Mouse (Mus musculus): ENCODE results near the gene Pdxdc1.

The Pdxdc1 gene

DNA sequence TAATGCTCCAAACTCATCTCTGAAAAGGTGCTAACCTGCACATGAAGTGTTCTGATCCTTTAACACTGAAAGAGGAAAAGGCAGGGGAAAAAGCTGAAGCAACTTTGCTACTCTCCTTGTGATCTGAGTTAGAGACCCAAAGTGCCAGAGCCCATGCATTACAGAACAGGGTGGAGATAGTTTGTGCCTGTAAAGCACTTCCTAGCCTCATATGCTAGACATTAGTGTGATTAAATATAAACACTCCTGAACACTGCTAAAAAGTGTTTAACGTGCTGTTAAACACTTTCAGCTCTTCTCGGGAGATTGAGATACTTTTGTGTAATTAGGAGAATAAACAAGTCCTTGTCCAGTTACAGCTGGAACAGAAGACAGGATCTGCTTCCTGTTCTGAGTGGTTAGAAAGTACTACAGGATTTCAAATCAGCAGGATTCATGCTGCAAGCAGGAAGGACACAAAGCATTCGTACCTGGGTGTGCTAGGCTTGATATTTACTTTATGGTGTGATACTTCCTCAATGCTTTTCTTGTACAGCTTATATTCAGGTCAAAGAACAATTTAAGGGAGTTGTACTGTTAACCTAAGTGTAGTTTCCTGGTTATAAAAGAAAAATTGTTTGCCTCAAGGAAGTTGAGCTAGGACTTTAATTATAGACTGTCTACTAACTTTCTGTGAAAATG lies 19.7 kb downstream of the Pdxdc1 start:
- no peak for DNase-seq

DNA sequence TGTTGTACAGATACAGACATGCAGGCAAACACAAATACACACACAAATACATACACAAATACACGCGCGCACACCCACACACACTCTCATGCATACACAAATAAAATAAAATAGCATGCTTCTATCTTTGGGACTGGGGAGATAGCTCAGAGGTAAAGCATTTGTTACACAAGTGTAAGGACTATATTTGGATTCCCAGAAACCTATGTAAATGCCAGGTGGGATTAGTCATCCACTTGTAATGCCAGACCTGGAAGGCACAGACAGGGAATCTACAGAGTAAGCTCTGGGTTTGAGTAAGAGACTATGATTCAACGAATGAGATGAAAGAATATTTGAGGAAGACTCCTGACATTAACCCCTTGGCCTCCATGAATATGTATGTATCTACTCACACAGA lies 27.4 kb downstream of the Pdxdc1 start:
- peak in 1 of 2 experiments; percentile 13 for DNase-seq

DNA sequence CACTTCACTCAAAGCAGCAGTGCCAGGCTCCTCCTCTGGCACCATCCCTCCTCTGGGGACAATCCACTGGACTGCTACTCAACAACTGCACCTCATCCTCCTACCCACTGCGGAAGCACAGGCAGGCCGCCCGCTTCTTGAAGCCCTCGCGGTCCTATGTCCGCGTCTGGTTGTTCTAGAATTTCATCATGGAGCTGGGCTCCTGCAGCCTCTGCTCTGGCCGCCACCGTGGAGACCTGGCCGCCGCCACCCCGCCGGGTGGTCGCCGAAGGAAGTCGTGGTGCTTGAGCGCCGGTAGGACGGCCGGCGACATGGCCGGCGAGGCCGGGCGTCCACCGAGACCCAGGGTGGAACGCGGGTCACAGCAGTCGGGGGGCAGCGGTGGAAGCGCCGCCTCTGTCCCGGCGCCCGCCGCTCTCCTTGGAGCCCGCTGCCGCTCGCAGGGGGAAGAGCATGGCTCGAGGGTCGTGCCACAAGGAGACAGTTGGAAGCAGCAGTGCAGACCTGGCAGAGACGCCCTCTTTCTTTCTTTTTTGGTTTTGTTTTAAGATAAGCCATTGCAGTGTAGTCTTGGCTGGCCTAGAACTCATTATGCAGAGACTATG lies 34.9 kb downstream of the Pdxdc1 start:
- peak in 1 of 2 experiments; percentile 2 for DNase-seq

DNA sequence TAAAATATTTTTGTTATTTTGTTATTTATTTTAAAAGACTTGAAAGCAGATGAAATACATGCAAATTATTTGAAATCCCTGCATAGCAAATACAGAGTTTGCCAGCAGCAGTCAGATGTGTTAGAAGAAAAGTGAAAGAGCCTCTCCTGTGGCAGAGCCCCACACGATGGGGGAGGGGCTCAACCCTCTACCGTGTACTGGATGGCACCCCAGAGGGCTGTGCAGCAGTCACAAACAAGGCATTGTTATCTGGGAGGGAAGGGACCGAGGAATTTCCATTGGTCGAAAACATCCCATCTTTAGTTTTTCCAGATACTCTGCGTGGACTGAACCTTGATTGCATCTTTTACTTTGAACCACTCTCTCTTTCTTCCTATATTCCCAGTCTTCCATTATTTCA lies 35.5 kb downstream of the Pdxdc1 start:
- DNase-seq = peak; percentile 5 to 8

DNA sequence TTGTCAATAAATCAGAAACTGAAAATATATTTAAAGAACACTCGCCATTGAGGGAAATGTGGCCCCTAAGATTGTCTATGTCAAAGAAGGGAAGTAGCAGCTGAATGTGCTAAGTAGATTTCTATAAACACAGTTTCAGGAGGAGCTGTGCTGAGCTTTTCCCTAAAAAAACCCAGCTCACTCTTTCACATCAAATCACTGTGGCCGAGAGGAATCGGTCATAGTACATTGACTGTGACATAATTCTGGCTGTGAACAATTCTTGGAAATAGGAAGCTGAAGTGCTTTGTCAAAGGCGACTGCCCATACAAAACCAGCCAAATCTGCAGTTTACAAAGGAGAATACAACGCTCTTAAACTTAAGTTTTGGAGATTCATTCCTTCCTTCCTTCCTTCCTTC lies 36.3 kb downstream of the Pdxdc1 start:
- DNase-seq = no peak

DNA sequence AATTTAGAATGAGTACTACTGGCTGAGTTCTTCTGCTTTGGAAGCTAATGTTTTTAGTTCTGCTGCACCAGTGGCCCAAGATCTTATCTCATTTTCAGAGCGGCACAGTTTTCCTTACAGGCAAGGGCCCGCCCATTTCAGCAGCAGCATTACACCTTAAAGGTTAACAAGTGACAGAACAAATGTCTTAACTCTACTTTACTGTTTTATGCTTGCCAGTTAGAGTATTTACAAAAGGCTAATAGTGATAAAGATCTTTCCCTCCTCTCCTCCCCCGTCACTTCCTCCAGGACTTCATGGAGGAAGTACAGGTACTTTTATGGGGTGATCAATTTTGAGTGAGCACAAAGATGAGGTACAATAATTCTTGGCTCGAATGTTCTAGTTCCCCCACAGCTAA lies 36.9 kb downstream of the Pdxdc1 start:
- no peak for DNase-seq

DNA sequence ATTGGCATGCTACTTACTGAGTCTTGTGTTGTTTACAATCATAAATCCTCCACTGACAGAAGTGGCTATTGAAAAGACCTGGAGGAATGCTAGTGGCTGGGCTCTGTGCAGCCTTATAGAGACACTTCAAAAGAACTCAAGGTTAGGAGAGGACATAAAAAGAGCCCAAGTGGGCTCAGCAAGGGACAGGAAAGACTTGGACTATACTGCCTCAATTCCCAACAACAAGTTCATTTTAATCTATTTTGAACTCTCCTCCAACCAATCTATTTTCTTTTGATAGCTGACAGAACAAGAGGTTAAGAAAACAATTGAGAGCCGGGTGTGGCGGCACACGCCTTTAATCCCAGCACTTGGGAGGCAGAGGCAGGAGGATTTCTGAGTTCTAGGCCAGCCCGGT lies 49.0 kb downstream of the Pdxdc1 start:
- DNase-seq = no peak

DNA sequence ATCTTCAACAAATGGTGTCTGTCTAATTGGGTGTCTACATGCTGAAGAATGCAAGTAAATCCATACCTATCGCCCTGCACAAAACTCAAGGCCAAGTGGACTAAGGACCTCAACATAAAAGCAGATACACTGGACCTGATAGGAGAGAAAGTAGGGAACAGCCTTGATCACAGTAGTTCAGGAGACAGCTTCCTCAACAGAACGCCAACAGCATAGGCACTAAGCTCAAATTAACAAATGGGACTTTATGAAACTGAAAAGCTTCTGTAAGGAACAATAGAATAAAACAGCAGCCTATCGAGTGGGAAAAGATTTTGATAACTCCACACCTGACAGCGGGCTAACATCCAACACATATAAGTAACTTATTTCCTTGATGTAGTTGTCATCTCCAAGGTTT lies 51.5 kb downstream of the Pdxdc1 start:
- DNase-seq = no peak

DNA sequence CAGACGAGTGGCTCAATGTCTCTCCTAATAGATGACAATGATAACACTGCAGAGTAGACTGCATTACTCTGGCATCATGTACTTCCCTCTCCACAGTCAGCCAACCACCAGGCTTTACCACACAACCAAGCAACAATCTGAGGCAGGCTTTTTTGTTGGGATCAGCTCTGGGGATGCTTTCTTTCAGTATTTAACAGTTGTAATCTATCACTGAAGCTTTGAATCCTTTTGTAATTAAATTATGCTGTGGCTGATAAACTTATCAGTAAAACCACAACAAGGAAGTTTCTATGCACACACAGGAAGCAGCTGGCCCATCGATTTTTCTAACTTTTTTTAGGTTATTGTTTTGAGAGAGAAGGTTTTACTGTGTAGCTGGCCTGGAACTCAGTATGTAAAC lies 54.6 kb downstream of the Pdxdc1 start:
- no peak for DNase-seq

DNA sequence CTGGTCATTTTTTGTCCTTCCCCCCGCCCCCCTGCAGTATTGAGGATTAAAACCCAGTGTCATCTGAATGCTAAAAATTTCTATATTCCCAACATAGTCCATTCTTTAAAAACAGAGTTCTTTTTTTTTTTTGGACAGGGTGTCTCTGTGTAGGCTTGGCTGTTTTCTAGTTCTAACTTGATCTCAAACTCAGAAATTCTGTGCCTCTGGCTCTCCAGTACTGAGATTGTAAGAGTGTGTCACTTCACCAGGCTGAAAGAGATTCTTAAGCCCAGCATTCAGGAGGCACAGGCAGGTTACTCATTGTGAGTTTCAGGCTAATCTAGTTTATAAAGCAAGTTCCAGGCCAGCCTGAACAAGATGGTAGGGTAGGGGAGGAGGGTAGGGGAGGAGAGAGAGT lies 56.3 kb downstream of the Pdxdc1 start:
- DNase-seq = no peak

DNA sequence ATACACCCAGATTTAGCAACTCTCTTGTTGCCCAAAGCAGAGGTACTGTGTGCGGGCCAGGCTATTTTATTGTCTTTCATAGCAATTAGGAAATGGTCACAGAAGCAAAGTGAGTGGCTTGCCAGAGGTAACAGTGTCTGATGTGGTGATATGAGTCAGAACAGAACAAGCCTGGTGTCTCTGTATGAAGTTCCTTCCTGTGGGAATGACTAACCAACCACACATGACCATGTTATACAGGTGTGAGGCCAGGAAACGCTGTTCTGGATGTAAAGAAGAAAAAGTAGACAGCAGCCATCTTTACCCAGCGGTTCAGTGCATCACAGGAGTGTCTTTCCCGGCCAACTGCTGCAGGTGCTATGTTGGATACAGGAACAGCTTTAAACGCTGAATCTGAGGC lies 57.9 kb downstream of the Pdxdc1 start:
- no peak for DNase-seq

DNA sequence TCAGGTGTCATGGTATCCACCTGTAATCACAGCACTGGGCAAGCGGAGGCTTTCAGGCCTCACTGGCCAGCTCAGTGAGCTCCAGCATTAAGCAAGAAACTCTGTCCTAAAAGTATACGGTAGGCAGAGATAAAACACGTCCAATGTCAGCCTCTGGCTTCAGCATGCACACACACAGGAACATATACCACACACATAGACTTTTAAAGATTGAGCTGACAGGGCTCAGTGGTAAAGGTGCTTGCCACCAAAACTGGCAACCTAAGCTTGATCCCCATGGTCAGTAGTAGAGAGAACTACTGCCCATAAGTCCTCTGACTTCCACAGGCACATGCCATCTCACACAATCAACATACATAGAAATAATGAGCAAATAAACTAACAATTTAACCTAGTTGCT lies 62.0 kb downstream of the Pdxdc1 start:
- no peak for DNase-seq

DNA sequence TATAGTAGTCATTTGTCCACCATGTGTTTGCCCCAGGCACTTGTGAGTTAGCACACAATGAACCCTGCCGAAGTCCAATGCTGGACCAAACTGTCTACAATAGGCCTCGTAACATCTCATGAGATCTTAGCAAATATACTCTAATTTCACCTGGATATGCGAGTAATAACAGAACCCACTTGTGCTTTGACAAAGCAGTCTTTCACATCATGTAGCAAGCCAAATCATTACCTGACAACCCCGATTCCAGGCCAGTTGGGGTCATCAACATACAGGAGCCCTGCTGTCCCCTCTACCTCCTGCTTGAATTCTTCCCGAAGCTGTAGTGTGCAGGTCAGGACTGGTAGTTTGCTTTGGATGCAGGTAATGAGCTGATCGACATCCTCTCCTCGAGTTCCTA lies 62.9 kb downstream of the Pdxdc1 start:
- no peak for DNase-seq

DNA sequence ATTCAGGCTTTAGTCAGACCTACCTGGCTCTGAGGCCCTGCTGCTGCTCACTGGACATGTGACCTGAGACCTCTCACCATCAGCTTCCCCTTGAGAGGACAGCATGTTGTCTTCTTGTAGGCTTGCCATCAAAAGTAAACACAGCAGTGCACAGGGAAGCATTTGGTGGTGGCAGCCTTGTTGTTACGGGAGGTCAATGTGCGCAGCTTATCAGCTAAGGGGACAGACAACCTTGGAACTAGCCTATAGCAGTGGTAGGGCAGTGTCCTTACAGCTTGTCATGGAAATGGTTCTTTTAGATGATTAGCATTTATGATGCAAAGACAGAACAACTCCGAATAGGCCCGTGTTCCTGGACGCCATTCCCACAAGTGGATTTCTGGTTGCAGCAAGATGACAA lies 68.5 kb downstream of the Pdxdc1 start:
- no peak for DNase-seq

DNA sequence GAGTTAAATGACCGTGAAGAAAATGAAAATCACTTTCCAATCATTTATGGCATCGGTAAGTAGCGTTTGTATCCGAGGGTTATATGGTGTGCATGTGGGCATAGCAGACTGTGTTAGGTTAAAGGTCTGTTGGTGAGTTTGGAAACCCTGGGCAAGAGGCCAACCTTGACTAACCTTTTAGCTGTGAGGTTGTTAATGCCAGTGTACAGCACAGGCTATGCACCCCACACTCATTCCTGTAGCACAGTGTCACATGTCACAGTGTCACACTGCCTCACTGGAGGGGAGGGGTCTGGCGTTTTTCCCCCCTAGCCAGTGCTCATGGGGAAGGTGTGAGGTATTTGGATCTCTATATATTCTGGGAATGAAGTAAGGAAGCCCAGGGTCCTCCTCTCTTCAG lies 71.3 kb downstream of the Pdxdc1 start:
- no peak for DNase-seq

DNA sequence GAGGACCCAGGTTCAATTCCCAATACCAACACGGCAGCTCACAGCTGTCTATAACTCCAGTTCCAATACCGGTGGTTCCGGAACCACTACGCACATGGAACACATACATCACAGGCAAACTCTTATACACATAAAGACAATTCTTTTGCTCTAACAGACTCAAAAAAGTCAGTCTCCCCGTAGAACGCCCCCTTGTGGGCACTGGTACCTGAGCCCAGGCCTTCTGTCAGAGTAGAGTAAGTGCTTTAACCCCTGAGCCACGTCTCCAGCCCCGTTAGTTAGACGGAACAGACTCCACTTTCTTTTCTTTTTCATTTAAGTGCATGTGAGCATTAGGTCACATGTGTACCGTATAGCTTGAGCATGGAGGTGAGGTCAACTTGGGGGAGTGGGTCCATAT lies 72.5 kb downstream of the Pdxdc1 start:
- no peak for DNase-seq

DNA sequence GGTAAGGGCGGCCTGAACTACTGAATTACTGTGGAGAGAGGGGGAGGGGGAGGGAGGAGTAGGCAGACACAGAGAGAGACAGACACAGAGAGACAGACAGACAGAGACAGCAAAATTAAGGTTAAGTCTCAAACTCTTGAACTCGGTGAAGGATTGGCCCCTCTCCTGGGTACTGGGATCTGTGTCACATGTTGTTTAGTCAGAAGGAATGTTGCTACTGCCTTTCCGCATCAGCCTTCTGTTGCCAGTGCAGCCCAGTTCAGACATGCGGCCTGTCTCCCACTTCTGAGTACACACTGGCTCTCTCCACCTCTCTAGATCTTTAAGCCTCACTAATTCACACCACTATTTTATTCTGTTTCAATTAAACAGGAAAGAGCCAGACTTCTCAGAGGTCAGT lies 76.4 kb downstream of the Pdxdc1 start:
- DNase-seq = no peak

DNA sequence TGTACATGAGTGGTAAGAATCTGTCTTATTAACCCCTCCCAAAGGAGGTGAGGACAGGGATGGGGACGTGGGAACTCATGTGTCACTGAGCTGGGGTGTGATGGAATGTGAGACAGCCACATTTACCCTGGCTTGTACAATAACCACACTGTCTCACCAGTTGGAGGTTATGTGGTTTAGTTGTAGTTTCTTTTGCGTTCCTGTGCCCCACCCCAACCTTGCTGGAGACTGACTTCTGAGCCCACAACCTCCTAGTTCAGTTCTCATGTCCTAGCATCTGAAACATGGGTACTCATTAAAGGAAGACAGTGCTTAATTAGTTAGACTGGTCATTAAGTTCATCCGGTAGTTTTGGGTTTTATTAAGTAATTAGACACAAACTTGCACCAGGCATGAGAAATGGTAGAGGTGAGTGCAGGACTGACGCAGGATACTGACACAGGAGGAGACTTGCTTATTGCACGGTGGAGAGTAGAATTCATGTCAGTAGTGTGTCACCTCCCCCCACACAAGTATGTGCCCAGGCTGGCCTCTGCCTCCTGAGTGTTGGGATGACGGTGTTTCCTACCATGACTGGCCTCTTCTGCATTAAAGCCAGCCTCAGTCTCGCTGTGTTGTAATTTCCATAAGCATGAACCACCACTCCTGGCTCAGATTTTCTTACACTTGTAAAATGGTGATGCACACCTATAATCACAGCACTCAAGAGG lies 77.0 kb downstream of the Pdxdc1 start:
- no peak for DNase-seq

DNA sequence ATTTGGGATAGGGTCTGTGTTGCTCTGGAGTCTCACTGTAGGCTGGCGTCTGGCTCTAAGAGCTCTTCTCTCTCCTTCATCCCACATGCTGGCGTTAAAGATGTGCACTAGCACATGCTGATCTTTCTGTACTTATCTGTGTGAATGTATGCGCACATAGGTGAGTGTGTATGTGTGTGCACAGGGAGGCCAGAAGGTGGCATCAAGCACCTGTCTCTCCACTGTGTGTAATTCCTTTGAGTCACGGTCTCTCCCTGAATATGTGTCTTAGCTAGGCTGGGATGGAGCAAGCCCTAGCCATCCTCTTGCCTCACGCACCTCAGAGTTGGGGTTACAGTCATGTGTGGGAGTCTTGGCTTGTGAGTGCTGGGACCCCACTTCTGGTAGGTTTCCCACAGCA lies 82.2 kb downstream of the Pdxdc1 start:
- no peak for DNase-seq

DNA sequence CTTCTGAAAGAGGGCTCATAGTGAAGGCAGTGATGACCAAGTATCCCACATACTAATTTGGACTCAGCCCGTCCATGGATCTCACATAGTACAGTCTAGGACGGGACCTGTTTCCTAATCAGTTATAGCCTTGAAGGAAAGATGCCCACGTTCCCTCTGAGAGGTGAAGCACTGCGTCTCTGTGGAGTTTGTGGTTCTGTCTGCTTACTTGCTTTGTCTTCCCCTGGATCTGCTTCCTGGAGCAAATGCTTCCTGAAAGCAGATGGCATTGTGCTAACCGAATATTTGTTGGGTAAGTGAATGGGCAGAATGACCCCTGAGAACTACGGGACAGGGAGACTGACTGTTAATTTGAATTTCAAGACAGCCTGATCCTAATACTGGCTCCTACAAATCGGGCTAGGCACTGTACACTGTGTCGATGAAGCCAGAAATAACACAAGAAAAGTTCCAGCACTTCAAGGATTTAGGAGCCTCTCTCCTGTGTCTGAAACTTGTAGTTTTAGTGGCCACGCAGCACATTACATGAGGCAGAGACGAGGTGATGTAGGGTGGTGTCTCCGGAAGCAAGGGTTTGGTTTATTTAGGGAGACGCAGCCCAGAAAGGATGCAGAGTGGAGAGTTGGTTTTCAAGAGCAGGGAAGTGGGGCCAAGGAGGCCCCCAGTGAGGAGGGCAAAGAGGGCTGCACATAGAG lies 83.0 kb downstream of the Pdxdc1 start:
- no peak for DNase-seq

DNA sequence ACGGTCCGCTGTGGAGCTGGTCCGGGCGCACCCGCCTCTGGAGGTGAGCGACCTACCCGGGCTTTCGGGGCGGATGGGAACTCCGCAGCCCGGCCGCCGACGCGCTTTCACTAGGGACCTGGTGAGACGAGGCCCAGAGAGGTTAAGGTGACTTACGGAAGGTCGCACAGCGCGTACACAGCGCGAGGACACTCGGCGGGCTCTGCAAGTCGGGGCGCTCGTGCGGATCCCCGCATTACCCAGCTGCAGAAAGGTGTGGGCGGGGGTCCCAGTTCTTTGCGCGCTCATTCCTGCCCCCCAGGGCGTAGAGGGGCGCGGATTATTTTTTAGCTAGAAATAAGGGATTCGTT lies 83.6 kb downstream of the Pdxdc1 start:
- DNase-seq = no peak

DNA sequence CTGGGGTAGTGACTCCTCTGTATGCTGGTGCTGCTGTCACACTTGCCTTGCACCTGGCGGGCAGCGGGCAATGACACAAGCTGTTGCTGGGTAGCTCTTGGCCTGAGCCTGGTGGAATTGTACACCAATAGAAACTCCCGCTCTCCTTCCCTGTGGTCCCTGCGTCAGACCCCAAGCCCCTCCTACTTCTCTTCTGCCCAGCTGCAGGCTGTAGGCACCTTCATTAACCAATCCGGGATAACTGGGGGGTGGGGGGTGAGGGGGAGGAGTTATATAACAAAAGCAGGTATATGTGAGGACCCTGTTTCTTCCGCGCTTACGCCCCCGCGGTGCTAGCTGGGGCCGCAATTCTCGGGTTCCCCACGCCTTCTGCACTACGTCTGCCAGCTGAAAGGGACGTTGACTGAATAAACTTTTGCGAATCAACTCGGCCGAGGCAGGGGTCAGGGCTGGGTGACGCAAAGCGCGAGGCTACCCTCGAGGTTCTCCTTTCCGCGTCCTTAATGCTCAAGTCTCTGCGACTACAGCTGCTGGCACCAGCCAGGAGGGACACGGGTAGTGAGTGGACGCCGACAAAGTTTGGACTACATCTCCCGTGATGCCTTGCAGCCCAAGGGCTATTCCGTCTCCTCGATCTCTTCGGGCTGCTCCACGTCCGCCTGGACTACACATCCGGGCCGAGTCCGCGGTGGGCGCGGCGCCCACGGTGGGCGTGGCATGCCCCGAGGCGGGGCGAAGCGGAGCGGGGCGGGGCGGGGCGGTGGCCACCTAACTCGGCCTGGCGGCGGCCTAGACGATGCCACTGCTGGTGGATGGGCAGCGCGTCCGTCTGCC lies 84.2 kb downstream of the Pdxdc1 start, which contains the start of gene Ntan1:
Gene Ntan1 (plus strand): TSS at position 286 of the 834 bp plus-strand sequence.
- peak; percentile 98 to 99 for DNase-seq

DNA sequence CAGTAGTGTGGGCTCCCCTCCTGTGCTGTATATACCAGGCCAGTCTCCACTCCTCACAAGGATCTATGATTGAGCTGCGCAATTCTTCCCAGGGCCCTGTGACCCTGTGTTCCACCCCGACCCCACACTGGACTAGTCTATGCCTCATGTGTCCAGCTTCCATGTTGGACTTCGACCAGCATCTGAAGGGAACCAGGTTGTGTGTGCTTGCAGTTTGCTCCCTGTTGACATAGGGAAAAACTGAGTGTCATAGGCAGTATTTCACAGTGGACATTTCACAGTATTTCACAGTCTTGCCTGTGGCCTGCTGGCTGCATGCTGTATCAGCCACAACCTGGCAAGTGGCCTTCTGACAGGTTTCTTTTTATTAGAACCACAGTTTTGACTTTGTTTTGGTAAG lies 89.7 kb downstream of the Pdxdc1 start:
- DNase-seq = no peak

Data from cerebellum, adult 18-20 months (tissue).